Mouse (Mus musculus): ENCODE data around the gene 9230104L09Rik. TPM values are rescaled to one million over a fixed set of nuclear protein-coding genes. Genes with fewer than 3 reads are reported as not detected.

Gene 9230104L09Rik
- polyA plus RNA-seq, 1 experiment from 2014 or later = 0.94 TPM

GRCm38 (mm10) chr2:148838075-148838777 is 26.6 kb downstream of the 9230104L09Rik start:
- TF ChIP-seq CTCF (IDR thresholded peaks at IDR 0.05) (no peak), EP300 (IDR thresholded peaks at IDR 0.05) (peak; percentile 77)
- Histone ChIP-seq H3K27me3 (replicated peaks; ENCODE audit: insufficient read depth, low read length) (no peaks in the 10 kb centered on the region), H3K9me3 (ENCODE audit: low read length) (no peaks in the 10 kb centered on the region), H3K4me1 (ENCODE audit: insufficient read depth, low read depth, low read length) (no peaks in the 10 kb centered on the region; the same call in 1 of the 2 replicates), H3K36me3 (ENCODE audit: insufficient read depth, low read length) (no peaks in the 10 kb centered on the region), H3K4me3 (ENCODE audit: low read depth, low read length) (no peak overlapping the region), H3K27ac (ENCODE audit: low read length) (peak overlapping the region; percentile 57), H3K4me2 (replicated peaks; ENCODE audit: low read depth, low read length) (no peak overlapping the region), H3K9ac (replicated peaks; ENCODE audit: low read depth) (no peak overlapping the region)
- peak; percentile 88 for ATAC-seq
- DNase-seq (ENCODE audit: low spot score) = peak; percentile 83
- WGBS = 47% methylated on average over 5 of the region's 5 CpGs

- Histone ChIP-seq H3K9ac (replicated peaks; ENCODE audit: low read depth) (no peak within 1 kb of the TSS), H3K4me1 (ENCODE audit: insufficient read depth, low read depth, low read length) (no peaks in the 10 kb centered on the region; the same call in 1 of the 2 replicates), H3K4me3 (ENCODE audit: low read depth, low read length) (no peak within 1 kb of the TSS), H3K36me3 (ENCODE audit: insufficient read depth, low read length) (no peaks in the 10 kb centered on the region), H3K4me2 (replicated peaks; ENCODE audit: low read depth, low read length) (no peak within 1 kb of the TSS), H3K27me3 (replicated peaks; ENCODE audit: insufficient read depth, low read length) (no peaks in the 10 kb centered on the region), H3K9me3 (ENCODE audit: low read length) (no peaks in the 10 kb centered on the region), H3K27ac (ENCODE audit: low read length) (no peak within 1 kb of the TSS)
- no peak for DNase-seq (ENCODE audit: low spot score)
- 53% methylated on average over 4 of the region's 4 CpGs for WGBS
- ATAC-seq = no peak
- no peak for TF ChIP-seq CTCF (IDR thresholded peaks at IDR 0.05)
- no peak for TF ChIP-seq EP300 (IDR thresholded peaks at IDR 0.05)
Measured at GRCm38 (mm10) chr2:148834912-148835311, 29.9 kb downstream of the 9230104L09Rik start, which contains the start of gene Cst9. Gene Cst9 (plus strand): TSS chr2:148835147.

- no peak overlapping the region for H3K4me2 ChIP-seq (replicated peaks; ENCODE audit: low read depth, low read length)
- 37% methylated on average over 1 of the region's 1 CpGs for WGBS
- H3K36me3 ChIP-seq (ENCODE audit: insufficient read depth, low read length) = no peaks in the 10 kb centered on the region
- no peak overlapping the region for H3K4me3 ChIP-seq (ENCODE audit: low read depth, low read length)
- no peak overlapping the region for H3K27ac ChIP-seq (ENCODE audit: low read length)
- no peak overlapping the region for H3K9ac ChIP-seq (replicated peaks; ENCODE audit: low read depth)
- no peaks in the 10 kb centered on the region for H3K9me3 ChIP-seq (ENCODE audit: low read length)
- no peak for ATAC-seq
- DNase-seq (ENCODE audit: low spot score) = no peak
- no peak for TF ChIP-seq EP300 (IDR thresholded peaks at IDR 0.05)
- no peak for TF ChIP-seq CTCF (IDR thresholded peaks at IDR 0.05)
- no peaks in the 10 kb centered on the region for H3K27me3 ChIP-seq (replicated peaks; ENCODE audit: insufficient read depth, low read length)
- H3K4me1 ChIP-seq (ENCODE audit: insufficient read depth, low read depth, low read length) = no peaks in the 10 kb centered on the region
Measured at GRCm38 (mm10) chr2:148825986-148826385, 38.9 kb downstream of the 9230104L09Rik start.

GRCm38 (mm10) chr2:148819909-148820308 is 44.9 kb downstream of the 9230104L09Rik start, which contains the start of gene Cst13:
Gene Cst13 (plus strand): TSS chr2:148820081.
- TF ChIP-seq CTCF (IDR thresholded peaks at IDR 0.05) (no peak), EP300 (IDR thresholded peaks at IDR 0.05) (no peak)

GRCm38 (mm10) chr2:148806696-148807095 is 58.1 kb downstream of the 9230104L09Rik start:
- Histone ChIP-seq H3K27ac (ENCODE audit: low read length) (no peak overlapping the region), H3K9me3 (ENCODE audit: low read length) (no peaks in the 10 kb centered on the region), H3K4me3 (ENCODE audit: low read depth, low read length) (no peak overlapping the region), H3K4me2 (replicated peaks; ENCODE audit: low read depth, low read length) (no peak overlapping the region), H3K27me3 (replicated peaks; ENCODE audit: insufficient read depth, low read length) (no peaks in the 10 kb centered on the region), H3K4me1 (ENCODE audit: insufficient read depth, low read depth, low read length) (no peaks in the 10 kb centered on the region), H3K36me3 (ENCODE audit: insufficient read depth, low read length) (no peaks in the 10 kb centered on the region), H3K9ac (replicated peaks; ENCODE audit: low read depth) (no peak overlapping the region)
- ATAC-seq (no peak), DNase-seq (ENCODE audit: low spot score) (no peak)
- 71% methylated on average over 6 of the region's 6 CpGs for WGBS
- TF ChIP-seq EP300 (IDR thresholded peaks at IDR 0.05) (no peak), CTCF (IDR thresholded peaks at IDR 0.05) (no peak)

More at GRCm38 (mm10) chr2:148819909-148820308, 44.9 kb downstream of the 9230104L09Rik start, which contains the start of gene Cst13:
- H3K4me3 ChIP-seq (ENCODE audit: low read depth, low read length) = no peak within 1 kb of the TSS
- H3K27ac ChIP-seq (ENCODE audit: low read length) = no peak within 1 kb of the TSS
- no peaks in the 10 kb centered on the region for H3K9me3 ChIP-seq (ENCODE audit: low read length)
- ATAC-seq (no peak), DNase-seq (ENCODE audit: low spot score) (no peak)
- no peak within 1 kb of the TSS for H3K9ac ChIP-seq (replicated peaks; ENCODE audit: low read depth)
- H3K4me1 ChIP-seq (ENCODE audit: insufficient read depth, low read depth, low read length) = no peaks in the 10 kb centered on the region
- no peaks in the 10 kb centered on the region for H3K27me3 ChIP-seq (replicated peaks; ENCODE audit: insufficient read depth, low read length)
- no peak within 1 kb of the TSS for H3K4me2 ChIP-seq (replicated peaks; ENCODE audit: low read depth, low read length)
- H3K36me3 ChIP-seq (ENCODE audit: insufficient read depth, low read length) = no peaks in the 10 kb centered on the region

- ATAC-seq (no peak), DNase-seq (ENCODE audit: low spot score) (no peak)
- no peak overlapping the region for H3K4me3 ChIP-seq (ENCODE audit: low read depth, low read length)
- WGBS = 37% methylated on average over 3 of the region's 3 CpGs
- H3K9ac ChIP-seq (replicated peaks; ENCODE audit: low read depth) = no peak overlapping the region
- no peaks in the 10 kb centered on the region for H3K27me3 ChIP-seq (replicated peaks; ENCODE audit: insufficient read depth, low read length)
- H3K9me3 ChIP-seq (ENCODE audit: low read length) = no peaks in the 10 kb centered on the region
- H3K4me2 ChIP-seq (replicated peaks; ENCODE audit: low read depth, low read length) = no peak overlapping the region
- no peak for TF ChIP-seq CTCF (IDR thresholded peaks at IDR 0.05)
- no peak for TF ChIP-seq EP300 (IDR thresholded peaks at IDR 0.05)
- H3K27ac ChIP-seq (ENCODE audit: low read length) = no peak overlapping the region
- no peaks in the 10 kb centered on the region for H3K4me1 ChIP-seq (ENCODE audit: insufficient read depth, low read depth, low read length)
- H3K36me3 ChIP-seq (ENCODE audit: insufficient read depth, low read length) = no peaks in the 10 kb centered on the region
Measured at GRCm38 (mm10) chr2:148801491-148801921, 63.3 kb downstream of the 9230104L09Rik start.
